Mouse (Mus musculus): Measurements from ENCODE around the gene Zfp69. TPM values are rescaled to one million over a fixed set of nuclear protein-coding genes. Genes with fewer than 3 reads are reported as not detected.

Zfp69 gene
- total and polyA plus RNA-seq, 3 experiments: 2.0 to 4.3 TPM; not detected in 1

GRCm38 (mm10) chr4:120885208-120886120 is 66.0 kb downstream of the Zfp69 start:
- Histone ChIP-seq H3K4me1 (ENCODE audit: control insufficient read depth in 1 of 2, insufficient read depth in 2 of 2, low read length in 2 of 2) (peaks cover 0 to 8% of the 10 kb centered on the region in 2 experiments; a peak in 2 of 4 replicates), H3K27me3 (ENCODE audit: control insufficient read depth in 1 of 2, insufficient read depth in 2 of 2, low read length in 2 of 2) (peaks cover 0 to 8% of the 10 kb centered on the region in 2 experiments; a peak in 2 of 4 replicates), H3K27ac (ENCODE audit: control insufficient read depth, low read depth, low read length) (no peak overlapping the region), H3K36me3 (ENCODE audit: control insufficient read depth in 1 of 2, insufficient read depth in 2 of 2, low read length in 2 of 2) (peaks cover 0 to 5% of the 10 kb centered on the region in 2 experiments; a peak in 1 of 4 replicates), H3K4me3 (ENCODE audit: control insufficient read depth in 1 of 2, insufficient read depth in 1 of 2, low read depth in 2 of 2, low read length in 2 of 2) (no peak overlapping the region), H3K9me3 (replicated peaks; ENCODE audit: insufficient read depth, low read length) (no peaks in the 10 kb centered on the region), H3K9ac (ENCODE audit: control insufficient read depth, low read depth, low read length, poor library complexity, severe bottlenecking) (no peak overlapping the region), H3K79me2 (ENCODE audit: control insufficient read depth, insufficient read depth, low read length, poor library complexity) (no peaks in the 10 kb centered on the region)
- no peak for TF ChIP-seq ELF1 (IDR thresholded peaks at IDR 0.05; ENCODE audit: low read depth, low read length)
- TF ChIP-seq POLR2AphosphoS5 (IDR thresholded peaks at IDR 0.05; ENCODE audit: borderline replicate concordance, low read depth, low read length): no peak
- no peak for TF ChIP-seq KAT2A (conservative IDR thresholded peaks at IDR 0.05; ENCODE audit: low read depth, low read length)
- no peak for DNase-seq (ENCODE audit: low read depth, low spot score)

- Histone ChIP-seq H3K27me3 (ENCODE audit: control insufficient read depth in 1 of 2, insufficient read depth in 2 of 2, low read length in 2 of 2) (peaks cover 0 to 8% of the 10 kb centered on the region in 2 experiments; a peak in 2 of 4 replicates), H3K36me3 (ENCODE audit: control insufficient read depth in 1 of 2, insufficient read depth in 2 of 2, low read length in 2 of 2) (peaks cover 0 to 5% of the 10 kb centered on the region in 2 experiments; a peak in 1 of 4 replicates), H3K9ac (ENCODE audit: control insufficient read depth, low read depth, low read length, poor library complexity, severe bottlenecking) (no peak overlapping the region), H3K27ac (ENCODE audit: control insufficient read depth, low read depth, low read length) (no peak overlapping the region), H3K4me1 (ENCODE audit: control insufficient read depth in 1 of 2, insufficient read depth in 2 of 2, low read length in 2 of 2) (peaks cover 0 to 8% of the 10 kb centered on the region in 2 experiments; a peak in 2 of 4 replicates), H3K4me3 (ENCODE audit: control insufficient read depth in 1 of 2, insufficient read depth in 1 of 2, low read depth in 2 of 2, low read length in 2 of 2) (no peak overlapping the region), H3K79me2 (ENCODE audit: control insufficient read depth, insufficient read depth, low read length, poor library complexity) (no peaks in the 10 kb centered on the region), H3K9me3 (replicated peaks; ENCODE audit: insufficient read depth, low read length) (no peaks in the 10 kb centered on the region)
- no peak for DNase-seq (ENCODE audit: low read depth, low spot score)
- TF ChIP-seq ZMIZ1 (IDR thresholded peaks at IDR 0.05; ENCODE audit: low read depth, low read length) (no peak), MYB (IDR thresholded peaks at IDR 0.05; ENCODE audit: low read depth, low read length) (no peak), MAZ (IDR thresholded peaks at IDR 0.05; ENCODE audit: low read depth, low read length) (no peak), USF2 (IDR thresholded peaks at IDR 0.05; ENCODE audit: borderline replicate concordance in 1 of 2, insufficient read depth in 1 of 2, low read depth in 1 of 2, low read length in 2 of 2) (no peak), MAFK (IDR thresholded peaks at IDR 0.05; ENCODE audit: borderline replicate concordance, low read depth, low read length) (no peak), TCF12 (IDR thresholded peaks at IDR 0.05; ENCODE audit: low read depth, low read length) (no peak), POLR2AphosphoS2 (IDR thresholded peaks at IDR 0.05; ENCODE audit: low read length) (no peak), POLR2AphosphoS5 (IDR thresholded peaks at IDR 0.05; ENCODE audit: borderline replicate concordance, low read depth, low read length) (no peak), KAT2A (conservative IDR thresholded peaks at IDR 0.05; ENCODE audit: low read depth, low read length) (no peak), MEF2A (IDR thresholded peaks at IDR 0.05; ENCODE audit: extremely low read depth, insufficient replicate concordance, low read depth, low read length, poor library complexity, severe bottlenecking) (no peak), ZKSCAN1 (IDR thresholded peaks at IDR 0.05; ENCODE audit: low read depth, low read length) (no peak), RAD21 (IDR thresholded peaks at IDR 0.05; ENCODE audit: low read depth, low read length) (no peak), E2F4 (IDR thresholded peaks at IDR 0.05; ENCODE audit: borderline replicate concordance, low read depth, low read length) (no peak), TAL1 (IDR thresholded peaks at IDR 0.05; ENCODE audit: low read length) (no peak)
These were observed 69.4 kb downstream of the Zfp69 start for GRCm38 (mm10) chr4:120882002-120882625.

Data from MEL (cell line).